Mouse (Mus musculus) thymus, postnatal 25 days (tissue): Measurements from ENCODE around the gene Avl9.

Experiments used
- DNase-seq: peaks from one replicate; pipeline ENCODE4 v3.0.0; 2022

The Avl9 gene

DNA sequence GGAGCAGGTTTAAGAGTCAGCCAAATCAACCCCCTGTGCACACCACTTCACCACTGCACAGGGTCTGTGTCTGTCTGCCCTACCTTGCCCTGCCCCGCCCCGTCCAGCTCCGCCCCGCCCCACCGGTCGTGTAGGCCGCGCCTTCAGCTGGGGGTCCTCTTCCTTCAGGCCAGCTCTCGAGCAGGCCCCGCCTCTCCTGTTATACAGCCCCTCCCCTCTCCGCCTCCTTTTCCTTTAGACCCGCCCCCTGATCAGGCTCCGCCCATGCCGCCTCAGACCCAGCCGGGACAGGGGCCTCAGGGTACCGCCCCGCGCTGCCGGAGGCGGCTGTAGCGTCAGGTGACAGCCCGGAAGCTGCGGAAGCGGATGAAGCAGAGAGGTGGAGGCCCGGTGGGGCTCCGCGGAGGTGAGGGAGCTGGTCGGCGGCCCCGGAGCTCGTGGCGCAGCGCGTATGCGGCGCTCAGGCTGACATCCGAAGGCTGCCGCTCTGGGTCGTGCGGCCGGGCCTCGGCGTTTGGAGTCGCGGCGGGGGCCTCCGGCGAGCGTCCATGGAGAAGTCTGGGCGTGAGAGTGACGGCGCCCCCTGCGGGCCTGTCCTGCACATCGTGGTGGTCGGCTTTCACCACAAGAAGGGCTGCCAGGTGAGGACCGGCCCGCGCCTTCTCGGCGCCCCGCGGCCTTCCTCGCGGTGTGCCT, at the start of gene Avl9:
Gene Avl9, plus strand, starts transcription at position 326 of the 696 bp plus-strand sequence.
- DNase-seq, result peak; percentile 100

- DNase-seq, result no peak
These were observed 26.5 kb upstream of the Avl9 start for GRCm38 (mm10) chr6:56688238-56688637.

DNA sequence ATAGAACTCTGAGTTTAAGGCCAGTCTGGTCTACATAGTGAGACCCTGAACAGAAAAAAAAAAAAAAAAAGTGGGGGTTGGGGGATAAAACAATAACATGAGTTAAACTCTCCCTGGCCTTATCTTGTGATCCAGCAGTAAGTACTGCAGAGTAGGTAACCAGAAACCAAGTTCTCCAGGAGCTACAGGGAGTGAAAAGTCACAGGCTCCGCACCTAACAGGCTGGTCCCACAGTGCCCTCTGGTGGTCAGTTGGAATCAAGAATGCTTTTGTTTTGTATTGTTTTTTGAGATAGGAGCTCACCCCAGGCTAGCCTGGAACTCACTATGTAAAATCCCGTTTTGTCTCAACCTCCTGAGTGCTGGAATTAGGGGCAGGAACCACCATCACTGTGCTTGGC, 23.5 kb upstream of the Avl9 start:
- peak; percentile 62 for DNase-seq

DNA sequence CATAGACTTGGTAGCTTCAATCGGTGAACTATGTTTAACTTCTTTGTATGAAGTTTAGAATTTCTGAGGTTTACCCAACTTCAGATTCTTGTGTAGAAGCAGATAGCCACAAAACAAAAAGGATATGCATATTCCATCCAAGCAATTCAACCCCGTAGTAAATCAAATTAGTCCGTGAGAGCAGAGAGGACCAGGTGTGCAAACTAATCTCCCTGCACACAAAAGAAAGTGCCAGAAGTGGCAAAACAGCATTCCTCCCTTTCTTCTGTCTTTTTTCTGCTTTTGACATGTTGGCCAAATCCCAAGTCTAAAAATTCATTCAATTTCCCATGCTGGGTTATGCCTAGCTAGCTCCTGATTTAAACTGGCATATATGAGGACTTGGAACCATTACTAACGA, 22.3 kb upstream of the Avl9 start:
- DNase-seq, result no peak

DNA sequence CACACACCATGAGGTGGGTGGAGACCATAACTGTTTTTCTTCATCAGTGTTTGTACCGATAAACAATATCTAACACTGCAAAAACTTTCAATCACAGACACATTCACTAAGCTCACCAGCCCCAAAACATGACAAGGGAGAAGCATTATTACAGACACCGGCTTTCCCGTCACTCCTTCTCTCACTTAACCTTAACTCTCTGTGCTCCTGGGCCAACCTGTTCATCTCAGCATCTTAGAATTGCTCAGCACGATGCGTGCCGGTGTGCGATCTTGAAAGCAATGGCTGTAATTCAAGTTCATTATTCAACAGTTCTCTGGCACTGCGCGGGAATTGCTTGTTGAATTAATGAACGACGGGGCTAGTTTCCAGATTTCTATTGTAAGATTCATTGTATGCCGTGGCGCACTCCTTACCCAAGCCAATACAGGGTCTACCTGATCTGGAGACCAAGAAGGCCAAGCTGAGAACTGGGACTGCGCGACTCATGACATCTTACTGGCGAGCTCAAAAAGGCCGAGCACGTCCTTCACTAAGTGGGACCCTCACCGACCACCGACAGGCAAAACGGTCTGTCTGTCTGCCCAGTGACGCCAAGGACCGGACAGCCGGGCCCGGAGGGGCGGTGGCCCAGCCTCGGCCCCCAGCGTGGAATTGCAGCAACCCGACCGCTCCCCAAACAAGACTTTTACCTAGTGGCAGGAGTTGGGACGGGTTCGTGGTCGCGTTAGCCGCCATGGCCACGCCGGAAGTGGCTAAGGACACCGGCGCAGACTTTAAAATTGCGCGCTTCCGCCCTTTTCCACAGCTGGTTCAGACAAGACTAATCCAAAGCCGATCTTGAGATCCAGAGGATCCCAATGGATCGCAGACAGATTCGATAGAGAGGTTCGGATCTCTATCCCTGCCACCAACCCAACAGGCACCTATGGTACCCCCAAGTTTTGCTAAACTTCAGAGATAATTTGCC, 10.5 kb upstream of the Avl9 start, which contains the start of gene Lsm5:
Gene Lsm5, minus strand, starts transcription at position 780 of the 970 bp plus-strand sequence.
- DNase-seq, result peak; percentile 85

DNA sequence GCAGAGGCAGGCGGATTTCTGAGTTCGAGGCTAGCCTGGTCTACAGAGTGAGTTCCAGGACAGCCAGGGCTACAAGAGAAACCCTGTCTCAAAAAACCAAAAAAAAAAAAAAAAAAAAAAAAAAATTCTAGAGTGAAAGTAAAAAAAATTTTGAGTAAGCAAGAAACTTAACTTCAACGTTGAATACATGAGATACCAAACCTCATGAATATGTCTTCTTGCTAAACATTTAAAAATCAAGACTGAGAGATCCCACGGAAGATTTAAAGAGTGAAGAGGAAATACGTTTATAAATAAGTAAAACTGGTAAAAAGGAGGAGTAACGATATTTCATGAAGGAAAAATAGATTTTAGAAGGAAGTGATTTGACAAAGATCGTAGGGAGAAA, 519 bp upstream of the Avl9 start:
- no peak for DNase-seq

DNA sequence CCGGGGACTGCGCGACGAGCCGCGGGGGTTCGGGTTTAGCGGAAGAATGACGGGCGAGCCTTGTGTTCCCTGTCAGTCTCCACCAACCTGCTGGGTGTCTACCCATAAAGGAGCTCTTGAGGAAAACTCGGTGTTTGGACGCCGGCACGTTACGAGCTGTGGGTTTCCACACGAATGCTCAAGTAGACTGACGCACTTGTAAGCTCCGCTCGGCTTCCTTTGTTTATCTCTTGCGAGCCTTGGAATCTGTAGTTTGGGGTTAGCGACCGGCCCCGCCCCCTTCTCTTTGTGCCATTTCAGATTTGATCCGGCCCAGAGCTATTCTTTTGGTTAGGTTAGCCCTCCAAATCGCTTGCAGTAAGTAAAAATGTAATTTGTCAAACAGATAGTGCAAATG, 569 bp downstream of the Avl9 start:
- DNase-seq, result no peak

DNA sequence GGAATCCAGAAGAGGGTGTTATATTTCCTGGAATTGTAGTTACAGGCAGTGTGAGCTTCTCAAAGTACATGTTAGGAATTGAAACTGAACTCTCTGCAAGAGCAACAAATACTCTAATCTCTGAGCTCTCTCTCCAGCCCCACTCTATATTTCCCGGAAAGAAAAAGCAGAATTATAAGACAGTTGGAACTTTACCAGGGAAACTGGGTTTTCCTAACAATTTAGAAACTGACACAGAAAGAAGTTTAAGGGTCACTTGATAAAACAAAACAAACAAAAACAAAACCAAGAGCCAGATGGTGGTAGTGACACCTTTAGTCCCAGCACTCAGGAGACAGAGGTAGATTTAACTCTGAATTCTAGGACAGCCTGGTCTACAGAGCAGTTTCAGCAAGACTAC, 4.4 kb downstream of the Avl9 start:
- no peak for DNase-seq

- no peak for DNase-seq
These were observed 6.2 kb downstream of the Avl9 start for GRCm38 (mm10) chr6:56720877-56721276.

DNA sequence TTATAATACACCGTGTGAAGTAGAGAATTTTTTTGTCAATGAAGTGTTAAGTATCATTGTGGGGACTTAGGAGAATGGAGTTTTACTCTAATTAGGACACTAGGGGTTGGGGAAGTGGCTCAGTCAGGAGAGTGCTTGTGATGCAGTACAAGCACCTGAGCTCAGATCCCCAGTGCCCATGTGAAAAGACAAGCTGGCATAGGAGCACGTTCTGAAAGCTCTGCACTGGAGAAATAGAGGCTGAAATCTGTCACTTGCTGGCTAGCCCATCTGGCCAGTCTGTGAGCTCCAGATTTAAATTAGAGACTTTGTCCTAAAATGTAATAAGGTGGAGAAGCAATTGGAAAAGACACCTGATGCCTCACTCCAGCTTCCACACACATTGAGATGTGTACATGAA, 17.8 kb downstream of the Avl9 start:
- DNase-seq, result no peak

GRCm38 (mm10) chr6:56745950-56746543, 31.3 kb downstream of the Avl9 start:
- no peak for DNase-seq

- no peak for DNase-seq
These were observed 39.0 kb downstream of the Avl9 start for GRCm38 (mm10) chr6:56753719-56754118.

DNA sequence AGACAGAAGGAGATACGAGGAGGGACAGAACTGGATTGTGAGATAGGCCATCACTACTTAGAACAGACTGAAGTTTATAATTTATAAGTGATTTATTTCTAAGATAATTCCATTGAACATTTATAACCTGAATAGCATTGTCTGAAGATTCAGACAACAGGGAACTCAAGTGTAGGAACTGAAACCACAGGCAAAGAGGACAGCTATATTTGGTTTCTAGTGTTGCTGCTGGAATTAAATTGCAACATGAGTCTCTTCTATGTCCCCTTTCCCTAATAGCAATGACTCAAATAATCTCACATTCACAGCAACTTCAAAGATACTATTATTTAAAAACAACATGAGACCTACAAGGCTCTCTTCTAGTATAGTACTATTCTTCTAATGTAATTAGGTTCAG, 41.4 kb downstream of the Avl9 start:
- DNase-seq, result no peak

DNA sequence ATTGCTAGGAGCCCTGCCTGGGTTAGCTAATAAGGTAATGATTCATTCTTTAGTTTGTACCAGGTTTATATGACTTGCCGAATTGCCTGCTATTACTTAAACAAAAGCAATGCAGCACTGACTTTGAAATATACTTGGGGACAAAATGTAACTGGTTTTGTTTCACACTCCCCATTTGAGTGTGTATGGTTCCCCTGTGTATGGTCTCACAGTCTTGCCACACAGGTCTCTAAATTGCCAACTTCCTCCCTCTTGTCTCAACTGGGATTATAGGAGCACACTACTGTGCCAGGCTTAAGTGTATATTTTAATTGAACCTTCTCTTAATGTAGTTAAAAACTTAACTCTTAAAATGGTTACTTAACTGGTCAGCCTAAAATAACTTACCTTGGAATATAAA, 44.6 kb downstream of the Avl9 start:
- DNase-seq, result no peak

DNA sequence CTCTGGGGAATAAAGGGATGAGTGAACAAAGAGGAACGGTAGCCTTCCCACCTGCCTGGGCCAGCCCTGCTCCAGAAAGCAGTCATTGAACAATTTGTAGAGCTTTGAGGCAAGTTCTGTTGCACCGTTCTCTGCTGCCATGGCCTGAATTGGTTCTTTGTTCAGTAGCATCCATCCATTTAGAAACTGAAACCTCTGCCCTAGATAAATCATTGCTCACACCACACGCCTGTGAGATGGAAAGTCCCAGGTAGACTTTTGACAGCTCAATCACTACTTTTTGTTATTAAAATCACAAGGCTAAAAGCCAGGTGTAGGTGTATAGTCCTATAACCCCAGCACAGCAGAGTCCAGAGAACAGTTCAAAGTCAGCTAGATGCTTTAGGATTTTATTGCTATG, 50.6 kb downstream of the Avl9 start:
- DNase-seq, result no peak

DNA sequence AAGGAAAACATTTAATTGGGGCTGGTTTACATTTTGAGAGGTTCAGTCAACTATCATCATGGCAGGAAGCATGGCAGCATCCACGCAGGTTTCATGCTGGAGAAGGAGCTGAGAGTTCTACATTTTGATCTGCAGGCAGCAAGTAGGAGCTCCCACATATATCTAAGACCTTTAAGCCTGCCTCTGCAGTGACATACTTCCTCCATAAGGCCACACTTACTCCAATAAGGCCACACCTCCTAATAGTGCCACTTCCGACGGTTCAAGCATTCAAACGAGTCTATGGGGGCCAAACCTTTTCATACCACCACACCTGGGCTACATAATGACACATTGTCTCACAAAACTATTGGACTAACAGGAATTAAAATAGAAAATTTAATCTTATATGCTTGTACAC, 51.0 kb downstream of the Avl9 start:
- no peak for DNase-seq

GRCm38 (mm10) chr6:56775816-56776215, 61.1 kb downstream of the Avl9 start:
- no peak for DNase-seq

DNA sequence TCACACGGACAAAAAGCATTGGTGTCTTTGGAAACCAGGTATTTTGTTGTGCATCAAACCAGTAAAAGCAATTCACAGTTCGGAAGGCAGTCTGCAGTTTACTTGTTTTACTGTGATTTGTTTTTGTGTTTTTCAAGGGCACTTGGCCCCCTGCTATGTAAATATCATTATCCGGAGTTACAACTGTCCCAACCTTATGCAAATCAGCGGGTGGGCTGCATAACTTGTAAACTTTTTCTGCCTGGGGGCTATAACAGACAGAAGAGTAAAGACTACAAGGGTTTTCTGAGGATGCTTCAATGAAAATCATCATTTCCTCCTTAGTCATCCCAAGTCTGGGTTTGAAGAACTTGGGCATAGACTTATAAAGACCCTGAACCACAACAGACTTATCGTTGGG, 64.9 kb downstream of the Avl9 start:
- DNase-seq, result no peak

- DNase-seq, result no peak
These were observed 69.0 kb downstream of the Avl9 start for GRCm38 (mm10) chr6:56783561-56784272.

DNA sequence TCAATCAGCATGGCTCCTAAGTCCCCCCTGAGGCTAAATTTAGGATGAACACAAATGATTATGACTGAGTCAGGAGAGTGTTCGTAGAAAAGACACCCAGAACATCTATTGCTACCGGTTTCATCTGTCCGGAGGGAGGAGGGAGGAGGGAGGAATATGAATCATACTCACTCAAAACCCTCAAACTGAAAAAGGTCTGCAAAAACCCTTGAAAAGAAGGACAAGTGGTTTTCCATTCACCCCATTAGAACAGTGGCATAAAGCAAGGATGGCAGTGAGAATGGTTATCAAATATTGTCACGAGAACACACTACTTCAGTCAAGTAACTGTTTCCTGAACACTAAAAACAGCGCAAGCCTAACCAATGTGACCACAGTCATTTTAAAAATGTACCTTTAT, 70.4 kb downstream of the Avl9 start:
- DNase-seq, result no peak

DNA sequence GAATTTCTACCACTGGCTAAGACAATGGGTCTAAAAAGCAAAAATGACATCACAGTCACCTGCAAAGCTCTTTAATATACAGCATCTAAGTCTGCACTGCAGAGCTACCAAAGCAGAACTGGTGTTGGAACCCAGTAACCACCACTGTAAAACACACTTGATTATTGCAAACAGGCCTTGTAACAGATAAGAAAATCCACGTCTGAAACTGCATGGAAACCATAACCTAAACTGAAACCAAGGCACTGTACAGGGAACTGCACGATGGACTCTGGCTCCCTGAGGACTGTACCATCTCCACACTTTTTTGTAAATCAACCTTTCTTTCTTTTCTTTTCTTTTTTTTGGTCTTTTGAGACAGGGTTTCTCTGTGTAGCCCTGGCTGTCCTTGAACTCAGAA, 73.0 kb downstream of the Avl9 start:
- DNase-seq, result no peak

- no peak for DNase-seq
These were observed 74.6 kb downstream of the Avl9 start for GRCm38 (mm10) chr6:56789336-56789735.

DNA sequence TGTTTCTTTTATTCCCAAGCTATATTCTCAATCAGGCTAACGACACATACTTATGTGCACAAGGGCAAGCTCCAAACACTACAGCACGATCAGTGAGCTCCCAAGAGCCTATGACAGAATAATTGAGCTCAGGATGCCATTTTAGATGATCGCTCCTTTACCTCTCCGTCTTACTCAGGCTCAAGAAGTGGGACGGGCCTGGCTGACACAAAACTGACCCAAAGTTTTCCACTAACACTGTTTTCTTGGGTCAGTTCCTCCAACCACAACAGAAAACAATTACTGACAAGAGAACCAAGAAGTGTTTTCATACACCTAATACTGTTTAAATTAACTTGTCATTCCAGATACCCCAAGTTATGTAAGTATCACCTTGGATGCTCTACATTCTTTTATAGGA, 80.1 kb downstream of the Avl9 start:
- DNase-seq, result no peak
